Mouse (Mus musculus) ovary, adult 18-20 months (tissue): ENCODE measurements at regions not wholly inside any gene's neighbourhood (a gene's known extent, or its start where the extent isn't known, plus 50 kb on each side); places are given as distances from the start of the nearest gene placed in this dataset.

Source experiments
- DNase-seq: peaks from one replicate; pipeline ENCODE4 v3.0.0; 2022; ENCODE audit warnings: low spot score, mixed read lengths

DNA sequence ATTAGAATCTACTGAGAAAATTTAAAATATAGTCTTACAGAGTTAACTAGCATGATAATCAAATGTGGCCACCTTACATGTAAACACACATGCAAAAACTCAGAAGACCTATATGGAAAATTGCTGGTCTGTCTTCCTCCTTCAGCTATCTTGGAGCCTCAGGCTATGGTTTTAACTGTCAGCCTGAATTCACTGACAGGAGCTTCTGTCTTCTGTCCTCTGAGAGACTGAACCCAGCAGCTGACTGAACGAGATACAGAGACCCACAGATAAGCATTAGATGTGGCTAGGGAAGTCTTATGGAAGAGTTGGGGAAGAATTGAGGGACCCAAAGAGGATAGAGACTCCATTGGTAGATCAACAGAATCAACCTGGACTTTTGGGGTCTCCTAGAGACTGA is 360.0 kb upstream of the Meox2 start:
- no peak for DNase-seq

DNA sequence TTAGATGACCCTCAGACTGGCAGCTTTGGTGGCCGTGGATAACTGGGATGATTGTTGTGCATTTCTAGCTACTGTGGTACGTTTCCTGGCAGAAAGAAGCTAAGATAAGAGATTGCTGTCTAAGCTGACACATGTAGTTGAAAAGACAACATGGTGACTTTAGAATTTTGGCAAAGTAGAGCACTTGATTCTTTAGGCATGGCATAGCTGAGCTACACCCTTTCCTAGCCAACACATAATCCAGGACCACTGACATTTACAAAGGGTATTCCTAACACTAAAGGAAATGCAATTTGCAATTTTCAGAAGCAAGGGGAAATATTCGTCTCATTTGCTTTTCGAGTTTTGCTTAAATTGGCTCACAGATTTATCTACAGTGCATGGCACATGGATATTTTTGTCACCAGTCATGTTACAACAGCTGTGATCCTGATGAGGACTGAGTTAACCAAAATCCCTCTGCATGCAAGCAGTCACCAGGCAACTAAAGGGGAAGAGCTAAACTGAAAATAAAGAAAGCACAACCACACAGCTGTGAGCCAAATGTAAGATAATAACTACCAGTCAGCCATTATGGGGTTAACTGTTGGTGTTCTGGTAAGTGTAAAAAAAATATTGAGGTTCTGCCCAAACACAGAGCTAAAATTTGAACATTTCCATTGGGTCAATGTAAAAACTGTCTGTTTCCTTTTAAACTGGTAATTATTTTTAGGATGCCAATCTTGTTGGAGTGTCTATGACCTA is 342.9 kb upstream of the Meox2 start:
- no peak for DNase-seq

DNA sequence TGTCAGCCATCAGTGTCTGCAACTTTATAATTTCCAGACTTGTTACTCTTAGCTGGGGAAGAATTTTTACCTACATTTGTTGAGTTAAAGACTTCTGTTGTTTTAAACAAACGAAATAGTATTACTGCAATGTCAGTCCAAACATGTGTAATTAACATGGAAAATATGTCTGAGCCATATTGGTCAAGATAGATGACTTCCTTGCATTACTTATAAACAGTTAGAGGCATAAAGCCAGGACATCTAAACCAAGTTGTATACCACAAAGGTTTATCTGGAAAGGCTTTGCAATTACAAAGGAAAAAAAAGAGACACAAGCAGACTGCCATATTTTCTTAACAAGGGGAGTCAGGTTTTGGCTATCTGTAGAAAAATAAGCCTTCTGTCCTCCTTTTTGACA is 342.2 kb upstream of the Meox2 start:
- no peak for DNase-seq

DNA sequence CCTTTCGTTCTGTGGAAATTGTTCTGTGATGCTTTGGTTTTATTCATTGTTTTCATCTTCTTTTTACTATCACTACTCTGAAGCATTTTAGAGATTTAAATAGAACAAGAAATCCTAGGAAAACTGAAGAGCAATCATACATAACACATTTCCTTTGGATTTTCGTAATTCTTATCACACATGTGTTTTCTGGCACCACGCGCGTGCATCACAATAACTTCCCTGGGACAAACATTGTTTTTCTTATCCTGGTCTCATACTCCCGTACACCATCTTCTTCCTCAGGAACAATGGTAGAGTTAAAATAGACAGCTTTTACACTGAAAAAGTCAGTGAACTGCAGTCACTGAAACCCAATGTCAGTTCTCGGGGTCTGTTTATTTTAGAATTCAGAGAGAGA is 327.6 kb upstream of the Meox2 start:
- DNase-seq: no peak

DNA sequence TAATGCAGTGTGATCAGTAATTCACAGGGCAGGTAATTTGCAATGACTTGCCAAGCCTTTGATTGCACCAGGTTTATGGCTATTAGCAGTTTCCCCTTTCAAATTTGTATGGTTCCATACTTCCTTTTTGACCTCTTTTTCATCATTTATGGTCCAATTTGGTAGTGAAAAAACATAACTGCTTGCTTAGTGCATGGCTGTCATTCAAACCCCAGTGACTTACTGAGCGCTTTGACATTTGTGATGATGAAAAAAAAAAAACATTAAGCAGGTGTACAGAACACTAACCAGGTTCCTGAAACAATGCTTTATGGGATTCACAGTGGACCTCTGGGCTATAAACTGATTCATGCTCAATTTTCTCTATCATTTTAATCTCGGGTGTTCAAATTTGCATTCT is 317.5 kb upstream of the Meox2 start:
- no peak for DNase-seq

DNA sequence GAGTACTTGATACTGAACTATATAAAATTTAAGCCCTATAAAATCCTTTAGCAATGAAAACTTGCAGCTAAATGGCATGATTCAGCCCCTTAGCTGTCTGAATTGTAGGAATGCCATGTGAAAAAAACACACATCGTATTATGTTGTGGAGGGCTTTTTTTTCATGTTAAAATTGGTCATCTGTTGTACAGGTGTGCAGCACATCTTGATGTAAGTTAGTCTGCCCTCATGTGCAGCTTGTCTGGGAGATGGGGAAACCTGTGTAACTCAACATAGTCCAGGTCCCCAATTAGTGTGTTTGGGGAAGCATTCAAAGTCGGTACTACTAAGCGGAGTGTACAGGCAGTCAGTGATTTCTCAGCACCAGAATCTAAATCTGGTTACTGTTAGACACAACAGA is 316.9 kb upstream of the Meox2 start:
- no peak for DNase-seq

DNA sequence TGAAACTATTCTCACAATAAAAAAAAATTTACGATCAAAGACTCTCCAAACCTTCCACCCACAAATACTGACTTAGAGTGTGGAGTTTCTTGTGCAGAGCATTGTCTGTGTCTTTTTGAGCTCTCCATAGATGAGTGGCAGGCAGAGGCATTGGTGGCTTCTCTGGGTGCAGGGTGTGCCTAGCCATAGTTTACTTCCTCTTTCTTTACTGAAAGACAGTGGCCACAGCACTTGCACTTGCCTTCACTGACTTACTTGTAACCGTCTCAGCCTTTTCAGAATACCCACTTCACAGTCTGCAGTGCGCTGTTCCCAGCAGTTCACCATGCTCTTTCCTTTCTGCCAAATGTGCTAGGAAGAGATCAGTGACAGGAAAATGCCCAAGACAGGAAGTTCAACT is 316.1 kb upstream of the Meox2 start:
- DNase-seq: no peak

DNA sequence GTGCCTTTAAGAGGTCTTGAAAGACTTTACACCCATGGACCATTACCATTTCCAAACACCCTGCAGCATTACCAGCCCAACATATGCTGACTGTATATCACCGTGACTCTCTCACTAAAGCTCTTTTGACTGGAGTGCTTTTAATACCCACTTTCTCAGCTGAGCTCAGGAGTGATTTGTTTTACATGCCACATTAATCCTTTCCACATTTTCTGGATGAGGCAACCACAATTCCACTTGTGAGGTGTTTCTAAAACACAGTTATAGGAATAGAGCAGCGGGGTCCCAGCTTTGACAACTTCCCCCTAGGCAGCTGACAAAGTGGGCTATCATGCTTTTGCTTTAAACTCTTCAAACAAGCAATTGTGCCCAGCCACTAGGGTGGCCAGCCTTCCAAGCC is 314.5 kb upstream of the Meox2 start:
- no peak for DNase-seq

DNA sequence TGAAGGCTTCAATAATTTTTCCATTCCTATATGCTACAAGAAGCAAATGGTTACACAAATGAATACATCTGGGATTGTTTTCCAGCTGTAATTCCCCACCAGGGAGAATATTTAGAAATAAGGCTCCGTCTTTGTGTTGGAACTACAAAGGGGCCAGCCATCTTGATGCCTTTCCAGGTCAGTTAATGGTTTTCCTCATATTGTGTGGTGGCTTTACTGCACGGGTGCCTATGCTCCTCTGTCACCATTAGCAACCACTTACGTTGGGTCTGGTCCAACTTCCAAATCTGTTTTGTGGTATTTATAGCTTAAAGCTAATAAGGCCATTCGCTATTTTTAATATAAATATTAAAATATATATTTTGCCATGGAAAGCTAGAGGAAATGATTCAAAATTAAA is 312.1 kb upstream of the Meox2 start:
- no peak for DNase-seq

DNA sequence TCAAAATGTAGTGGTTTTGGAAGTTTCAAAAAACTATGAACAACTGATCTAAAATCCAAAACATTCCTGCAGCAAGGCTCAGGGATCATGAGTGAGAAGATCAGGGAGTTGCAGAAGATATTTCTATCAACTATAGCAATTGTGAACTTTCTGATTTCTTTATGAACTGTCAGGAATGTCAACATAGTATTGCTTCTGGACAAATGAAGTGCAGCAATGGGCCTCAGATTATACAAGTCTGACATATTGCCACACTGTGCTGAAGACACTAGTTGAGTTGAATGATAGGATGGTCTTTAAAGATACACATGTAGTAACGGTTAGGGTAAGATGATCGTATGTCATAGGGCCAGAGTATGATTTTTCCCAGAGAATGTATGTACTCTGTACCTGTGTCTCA is 290.4 kb upstream of the Meox2 start:
- DNase-seq: no peak

DNA sequence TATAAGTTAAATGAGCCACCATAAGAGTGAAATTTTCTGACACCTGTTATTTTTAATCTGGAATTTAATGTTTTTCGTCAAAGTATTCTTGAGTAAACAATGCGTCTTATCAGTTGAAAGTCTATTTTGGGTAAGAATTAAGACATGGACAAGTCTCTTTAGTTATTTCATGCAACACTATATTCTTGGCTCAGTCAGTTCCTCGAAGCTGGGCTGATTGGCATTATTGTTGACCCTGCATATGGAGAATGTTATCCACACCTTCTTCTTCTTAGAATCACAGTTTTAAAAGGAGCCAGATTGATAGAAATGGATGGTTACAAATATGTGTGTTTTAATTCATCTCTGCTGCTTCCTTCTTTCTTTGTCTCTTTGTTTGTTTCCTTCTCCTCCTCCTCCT is 289.5 kb upstream of the Meox2 start:
- DNase-seq: no peak

DNA sequence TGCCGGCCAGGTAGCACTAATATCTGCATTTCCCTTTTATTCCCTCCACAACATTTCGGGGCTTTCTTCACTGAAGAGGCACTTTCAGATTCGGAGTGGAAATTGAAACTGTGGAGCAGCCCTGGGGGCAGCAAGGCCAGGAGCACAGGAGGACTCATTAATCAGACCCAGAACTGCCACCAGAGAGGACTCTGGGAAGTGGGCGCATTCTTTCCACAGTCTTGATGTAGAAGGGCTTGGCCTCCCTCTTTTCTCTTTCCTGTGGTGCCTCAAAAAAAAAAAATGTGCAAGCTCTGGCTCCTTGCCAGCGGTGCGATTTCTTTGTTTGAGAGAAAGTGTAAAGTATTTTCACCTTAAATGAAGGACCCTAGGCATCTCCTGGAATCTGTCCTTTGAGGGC is 281.6 kb upstream of the Meox2 start:
- no peak for DNase-seq

DNA sequence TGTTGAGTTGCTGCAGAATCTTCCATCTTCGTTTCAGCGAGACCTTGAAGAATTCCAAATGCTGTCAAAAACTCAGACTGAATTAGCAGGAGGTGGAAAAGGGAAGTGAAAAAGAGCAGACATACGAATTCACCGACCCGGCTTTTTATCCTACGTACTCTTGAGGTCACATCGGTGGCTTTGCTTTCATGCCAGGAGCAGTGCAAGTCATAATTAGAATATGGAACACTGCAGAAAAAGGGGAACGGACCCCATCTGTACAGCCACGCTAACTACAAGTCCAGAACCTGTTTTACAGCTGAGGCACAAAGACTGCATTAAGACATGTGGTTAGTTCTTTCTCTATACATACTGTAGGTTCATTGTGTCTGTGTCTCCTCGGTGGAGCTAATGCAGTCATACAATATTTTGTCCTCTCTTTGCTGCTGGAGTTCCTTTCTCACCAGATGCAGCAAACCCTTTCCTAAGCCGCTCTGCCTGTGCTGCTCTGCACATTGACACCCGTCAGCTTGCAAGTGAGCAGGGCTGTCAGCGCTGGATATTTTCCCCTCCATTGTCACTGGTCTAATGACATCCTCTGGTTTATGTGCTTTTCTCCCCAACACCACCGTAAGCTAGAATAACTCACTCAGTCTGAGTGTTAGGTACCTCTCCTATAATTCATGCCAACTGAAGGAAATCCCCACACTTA is 276.9 kb upstream of the Meox2 start:
- no peak for DNase-seq

DNA sequence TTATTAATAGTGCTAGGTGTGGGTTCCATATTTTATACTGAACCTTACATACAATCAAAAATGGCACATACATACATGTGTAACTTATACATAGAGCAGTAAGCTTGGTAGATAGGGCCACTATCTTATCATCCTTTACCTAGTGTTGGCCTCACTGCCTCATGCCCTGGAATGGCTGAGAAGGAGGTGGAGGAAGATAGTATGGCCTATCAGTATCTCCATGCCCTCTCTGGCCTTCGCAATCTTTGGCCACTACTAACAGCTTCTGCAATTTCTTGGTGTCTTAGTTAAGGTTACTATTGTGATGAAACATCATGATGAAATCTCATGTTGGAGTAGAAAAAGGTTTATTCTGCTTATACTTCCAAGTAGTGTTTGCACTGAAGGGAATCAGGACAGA is 265.4 kb upstream of the Meox2 start:
- no peak for DNase-seq

DNA sequence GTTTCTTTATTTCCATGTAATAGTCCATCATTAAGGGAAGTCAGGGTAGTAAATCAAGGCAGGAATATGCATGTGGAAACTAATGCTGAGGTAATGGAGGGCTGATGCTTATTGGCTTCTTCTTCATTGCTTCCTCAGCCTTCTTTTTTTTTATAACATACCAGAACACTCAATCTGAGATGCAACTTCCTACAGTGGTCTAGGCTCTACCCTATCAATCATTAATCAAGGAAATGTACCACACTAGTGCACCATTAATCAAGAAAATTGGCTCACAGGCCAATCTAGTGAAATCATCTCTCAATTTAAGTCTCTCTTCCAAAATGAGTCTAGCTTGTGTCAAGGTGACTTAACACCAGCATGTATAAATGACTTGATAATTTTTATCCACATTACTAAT is 263.2 kb upstream of the Meox2 start:
- DNase-seq: no peak

DNA sequence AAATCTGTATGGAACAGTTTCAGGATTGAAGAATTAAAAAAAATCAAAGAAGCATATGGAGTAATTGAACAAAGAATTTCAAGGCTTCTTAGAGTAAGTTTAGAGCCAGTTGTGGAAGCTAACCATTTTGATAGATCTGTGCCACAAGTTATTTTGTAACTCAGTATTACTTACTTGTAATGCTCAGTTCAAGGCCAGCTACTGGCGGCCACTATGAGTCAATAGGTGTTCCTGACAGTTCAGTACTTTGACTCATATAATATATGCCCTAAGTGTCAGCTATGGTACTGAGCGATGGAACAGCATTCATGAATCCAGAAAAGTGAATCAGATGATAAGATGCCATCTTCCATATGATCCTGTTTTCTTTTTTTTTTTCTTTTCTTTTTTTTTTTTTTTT is 259.3 kb upstream of the Meox2 start:
- DNase-seq: no peak

DNA sequence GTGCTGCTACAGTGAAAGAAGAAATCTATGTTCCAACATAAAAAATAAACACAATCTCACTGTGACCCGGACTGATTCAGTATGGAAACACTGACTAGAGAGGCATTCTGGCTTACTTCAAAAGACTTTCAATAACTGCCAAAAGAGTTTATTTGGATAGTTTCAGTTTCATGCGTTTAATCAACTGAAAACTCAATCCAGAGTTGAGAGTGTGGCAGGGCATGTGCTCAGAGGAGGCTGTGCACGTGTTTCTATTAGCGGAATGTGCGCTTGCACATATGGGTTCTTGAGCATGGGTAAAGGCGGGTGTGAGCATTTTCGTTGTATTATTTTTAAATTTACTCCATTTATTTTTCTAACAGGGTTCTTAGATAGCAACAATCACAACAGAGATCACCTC is 245.2 kb upstream of the Meox2 start:
- DNase-seq: no peak

DNA sequence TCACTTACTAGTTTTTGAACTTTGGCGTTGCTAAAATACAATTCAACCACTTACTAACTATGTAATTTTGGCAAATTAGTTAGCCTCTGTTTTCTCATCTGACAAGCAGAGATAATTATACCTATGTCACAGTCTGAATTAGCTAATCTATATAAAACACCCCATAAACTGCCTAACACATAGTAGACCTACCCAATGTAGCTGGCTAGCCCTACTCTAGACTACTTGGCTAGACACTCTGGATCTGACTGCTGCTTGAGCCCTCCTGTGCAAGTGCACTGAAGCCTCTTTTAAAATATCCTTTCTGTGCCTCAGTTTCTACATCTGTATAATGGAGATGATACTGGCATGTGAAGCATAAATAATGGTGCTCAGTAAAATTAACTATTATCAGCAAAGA is 227.6 kb upstream of the Meox2 start:
- DNase-seq: no peak

DNA sequence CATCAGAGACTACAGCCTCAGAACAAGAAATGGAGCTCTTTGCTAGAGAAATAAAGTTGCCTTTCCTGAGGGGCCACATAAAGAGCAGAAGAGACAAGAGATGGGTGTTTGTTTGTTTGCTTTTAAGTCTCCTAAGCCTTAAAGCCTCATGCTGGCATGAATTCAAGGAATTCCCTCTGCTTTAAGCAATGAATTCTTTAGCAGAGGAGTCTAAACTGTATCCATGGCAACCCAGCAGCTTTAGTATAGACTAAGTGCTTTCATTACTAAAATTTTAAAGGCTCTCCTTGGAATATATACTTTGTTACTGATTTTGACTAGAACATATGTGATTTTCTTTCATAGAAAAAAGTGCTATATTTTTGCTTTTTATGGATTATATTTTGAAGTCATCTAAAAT is 195.0 kb upstream of the Meox2 start:
- no peak for DNase-seq

DNA sequence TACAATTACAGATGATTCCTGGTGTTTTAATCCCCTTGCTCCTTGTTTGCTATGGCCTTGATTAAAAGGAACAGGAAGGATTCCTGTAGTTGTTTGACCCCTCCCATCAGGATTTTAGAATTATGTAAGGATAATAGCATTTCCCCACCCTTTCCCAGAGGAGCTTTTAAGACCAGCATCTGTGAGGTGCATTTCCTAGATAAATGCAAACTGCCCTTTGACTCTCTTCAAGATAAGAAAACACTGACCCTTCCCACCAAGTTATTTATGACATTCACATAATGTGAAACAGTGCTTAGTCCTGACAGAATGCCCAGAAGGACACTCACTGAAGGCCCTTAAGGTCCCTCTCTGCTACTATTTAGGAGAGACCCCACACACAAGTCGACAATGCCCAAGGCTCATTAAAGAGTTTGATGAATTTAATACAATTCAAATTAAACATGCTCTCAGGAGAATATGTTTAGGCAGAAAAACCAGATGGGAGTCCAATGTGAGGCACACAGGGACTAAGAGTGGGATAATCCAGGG is 190.7 kb upstream of the Meox2 start:
- no peak for DNase-seq

DNA sequence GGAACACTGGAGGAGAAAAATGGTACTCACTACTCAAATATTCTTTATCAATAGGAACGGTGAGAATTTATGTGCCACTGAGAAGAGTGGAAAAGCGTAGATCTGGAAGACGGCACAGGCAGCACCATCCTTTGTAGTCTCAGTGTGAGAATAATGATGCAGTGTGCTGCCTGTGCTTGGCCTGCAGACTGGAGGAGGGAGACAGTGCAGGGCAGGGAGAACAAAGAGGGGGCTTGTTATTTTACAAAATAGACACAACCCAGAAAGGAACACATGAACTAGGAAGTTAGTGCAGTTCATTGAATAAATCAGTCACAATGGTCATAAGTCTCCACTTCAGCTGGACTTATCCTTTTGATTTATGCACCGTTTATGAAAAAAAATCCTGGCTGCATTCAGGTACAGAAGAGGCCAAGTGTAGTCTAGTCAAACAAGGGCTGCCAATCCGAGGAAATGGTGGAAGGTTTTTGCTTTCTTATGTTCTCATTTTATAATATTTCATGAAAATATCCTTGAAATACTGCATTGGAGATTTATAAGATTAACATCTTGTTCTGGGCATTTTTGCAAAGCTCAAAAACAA is 190.0 kb upstream of the Meox2 start:
- DNase-seq: no peak

DNA sequence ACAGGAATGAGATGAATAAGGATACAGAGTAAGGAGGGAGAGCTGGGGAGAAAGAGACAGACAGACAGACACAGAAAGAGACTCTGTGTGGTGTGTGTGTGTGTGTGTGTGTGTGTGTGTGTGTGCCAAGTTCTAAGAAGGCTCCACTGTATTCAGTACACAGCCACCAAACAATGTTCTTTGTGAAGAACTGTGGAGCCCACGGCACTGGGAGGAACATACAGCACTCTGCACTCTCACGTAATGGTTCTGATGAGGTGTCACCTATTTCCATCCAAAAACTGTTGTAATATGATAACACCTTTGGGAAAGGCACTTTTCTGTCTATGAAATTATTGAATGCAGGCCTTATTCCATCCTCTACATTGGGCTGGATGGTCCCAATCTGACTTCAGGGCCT is 184.8 kb upstream of the Meox2 start:
- DNase-seq: no peak

DNA sequence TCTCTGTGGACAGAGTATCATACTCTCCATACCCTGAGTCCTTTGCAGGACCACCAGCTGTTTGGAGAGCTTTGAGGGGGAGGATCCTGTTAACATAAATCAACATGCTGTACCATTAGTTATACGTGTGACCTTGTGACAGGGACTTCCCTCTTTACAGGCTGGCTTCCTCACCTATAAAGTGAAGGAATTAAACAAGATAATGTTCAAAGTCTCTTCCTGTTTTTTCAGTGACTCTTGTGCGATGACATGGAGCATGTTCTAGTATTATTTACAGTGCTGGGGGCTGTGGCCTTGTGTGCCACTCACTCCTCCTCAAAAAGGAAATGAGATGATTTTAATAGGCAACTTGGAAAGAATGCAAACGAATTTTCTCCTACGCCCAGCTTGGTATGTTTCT is 182.1 kb upstream of the Meox2 start:
- DNase-seq: no peak
